Comparison of ENCODE assay signal across 13 mouse cellular contexts in genomic region chr17:73308691-73309090, GRCm38 (mm10).
"Had no signal": no experiment of that assay in that cellular context is flagged by ENCODE, and none has a peak within 500 bp of the region (broad histone marks: within the 10 kb centered on the region; RNA-seq: fewer than 3 reads in every experiment).

No protein-coding gene starts in this region.

- DNase-seq: lung, adult 18-20 months; lung, embryonic 14.5 days; lung, postnatal 10 days; lung, postnatal 4 days; midbrain, embryonic 14.5 days; retina, postnatal 1 day; right cerebral cortex, adult 18-20 months; right cerebral cortex, postnatal 25 days; right cerebral cortex, postnatal 4 days; spleen, adult 18-20 months; thymus, adult 18-20 months; thymus, postnatal 14 days; thymus, postnatal 36 days had no signal
